Mouse (Mus musculus) kidney, adult 18-20 months (tissue): ENCODE results near the gene Dkc1.

Source experiments
- DNase-seq: peaks from one replicate; pipeline ENCODE4 v3.0.0; 2021

Dkc1 gene

GRCm38 (mm10) chrX:75095369-75096162 lies at the start of gene Dkc1:
Gene Dkc1, plus strand, starts transcription at chrX:75095854.
- DNase-seq: peak; percentile 91

- DNase-seq: peak; percentile 12
These were observed 49.7 kb upstream of the Dkc1 start for GRCm38 (mm10) chrX:75045931-75046330.

DNA sequence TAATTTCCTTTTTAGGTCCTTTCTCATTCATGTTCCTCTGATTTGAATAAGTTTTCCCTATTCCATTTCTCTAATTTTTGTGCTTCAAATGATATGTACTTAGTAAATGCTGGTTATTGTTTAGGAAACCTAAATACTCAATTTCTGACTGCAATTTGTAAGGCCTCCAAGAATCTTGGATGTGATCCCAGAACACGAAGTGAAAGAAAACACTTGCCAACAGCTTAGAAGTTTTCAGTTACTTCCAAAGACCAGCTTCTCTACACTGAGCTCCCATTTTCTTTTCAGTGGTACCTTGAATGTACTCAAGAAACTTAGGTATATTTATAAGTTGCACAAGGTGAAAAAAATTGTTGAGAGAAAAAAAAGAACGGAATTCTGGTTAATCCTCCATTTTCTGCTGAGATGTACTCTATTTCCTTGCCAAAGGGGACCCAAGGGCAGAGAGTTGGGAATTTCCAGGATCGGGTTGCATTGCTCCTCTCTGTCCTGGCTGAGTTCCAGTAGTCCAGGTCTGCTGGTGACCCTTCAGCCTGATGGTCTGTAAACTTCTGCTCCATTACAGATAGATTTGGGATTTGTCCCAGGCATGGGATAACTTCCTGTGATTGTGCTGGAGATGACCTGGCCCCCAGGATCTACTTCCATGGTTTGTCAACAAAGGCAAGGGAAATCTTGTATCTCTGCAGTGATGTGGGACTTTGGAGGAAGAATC lies 48.6 kb upstream of the Dkc1 start:
- peak; percentile 22 for DNase-seq

DNA sequence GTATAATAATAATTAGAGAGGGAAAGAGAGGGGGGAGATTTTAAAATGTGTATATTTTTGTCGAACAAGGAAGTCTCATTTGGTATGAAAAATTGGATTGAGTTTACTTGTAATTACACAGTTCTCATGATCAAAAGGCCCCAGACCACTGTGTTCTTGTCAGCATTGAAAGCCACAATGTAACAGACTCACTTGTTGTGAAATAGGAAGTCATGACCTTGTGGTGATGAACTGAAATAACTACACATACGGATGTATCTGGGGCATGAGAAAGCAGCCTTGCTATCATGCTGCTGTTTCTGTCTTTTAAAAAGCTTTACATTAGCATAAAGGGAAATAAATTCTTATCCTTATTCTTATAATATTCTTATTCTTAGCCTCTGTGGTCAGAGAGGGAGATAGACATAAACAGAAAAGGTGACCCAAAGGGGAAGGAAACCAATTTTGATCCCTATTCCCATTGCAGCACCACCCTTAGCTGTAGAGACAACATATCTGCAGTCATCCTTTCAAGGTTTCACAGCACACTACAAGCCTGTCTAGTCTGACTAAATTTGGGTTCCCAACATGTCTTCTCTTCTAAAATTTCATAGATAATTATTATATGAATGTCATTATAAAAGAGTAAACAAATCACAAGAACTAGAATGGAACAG lies 39.4 kb upstream of the Dkc1 start:
- no peak for DNase-seq

GRCm38 (mm10) chrX:75082351-75082750 lies 13.3 kb upstream of the Dkc1 start:
- DNase-seq: no peak

- DNase-seq: peak; percentile 29
These were observed 11.5 kb upstream of the Dkc1 start for GRCm38 (mm10) chrX:75083982-75084773.

- peak; percentile 44 for DNase-seq
These were observed 10.7 kb upstream of the Dkc1 start, which contains the start of gene Gab3 for GRCm38 (mm10) chrX:75084774-75085508. Gene Gab3, minus strand, starts transcription at chrX:75085458.

GRCm38 (mm10) chrX:75085654-75086053 lies 10.0 kb upstream of the Dkc1 start:
- no peak for DNase-seq

DNA sequence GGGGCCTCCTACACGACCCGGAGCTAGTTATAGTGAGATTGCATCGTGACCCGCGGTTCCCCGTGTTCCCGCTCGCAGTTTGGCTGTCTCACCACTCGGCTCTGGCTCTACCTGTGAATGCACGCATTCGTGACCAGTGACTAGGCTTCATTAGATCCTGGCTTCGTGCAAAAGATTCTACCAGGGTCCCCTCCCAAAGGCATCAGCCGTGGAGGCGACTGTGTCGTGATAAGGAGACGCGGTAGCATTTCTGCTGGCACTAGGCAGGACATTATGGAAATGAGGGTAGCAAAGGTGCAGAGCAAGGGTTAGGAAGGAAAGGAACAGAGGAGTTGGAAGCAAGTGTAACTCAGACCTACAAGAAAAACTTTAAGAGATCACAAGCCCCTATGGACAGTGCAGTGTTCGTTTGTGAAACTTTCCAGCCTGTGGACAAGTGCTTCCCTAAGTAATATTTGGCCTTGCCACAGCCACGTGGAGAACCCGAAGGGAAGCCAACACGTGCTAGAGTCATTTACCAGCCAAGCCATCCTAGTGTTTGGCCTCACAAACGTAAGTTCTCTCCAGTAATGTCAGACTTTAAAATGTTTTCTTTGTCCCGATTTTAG lies 613 bp downstream of the Dkc1 start:
- no peak for DNase-seq

GRCm38 (mm10) chrX:75098799-75099198 lies 3.1 kb downstream of the Dkc1 start:
- DNase-seq: no peak

DNA sequence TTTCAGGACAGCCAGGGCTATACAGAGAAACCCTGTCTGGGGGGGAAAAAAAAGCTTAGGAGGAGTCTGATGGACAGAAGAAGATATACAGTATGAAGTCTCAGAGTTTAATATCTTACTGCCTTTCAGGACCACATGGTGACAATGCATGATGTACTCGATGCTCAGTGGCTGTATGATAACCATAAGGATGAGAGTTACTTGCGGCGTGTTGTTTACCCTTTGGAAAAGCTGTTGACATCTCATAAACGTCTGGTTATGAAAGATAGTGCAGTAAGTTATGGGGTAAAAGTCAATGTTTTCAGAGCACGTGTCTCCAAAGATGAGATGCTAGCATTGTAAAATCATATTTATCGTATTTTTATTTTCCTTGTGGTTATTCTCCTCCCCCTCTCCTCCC lies 6.6 kb downstream of the Dkc1 start:
- DNase-seq: no peak

DNA sequence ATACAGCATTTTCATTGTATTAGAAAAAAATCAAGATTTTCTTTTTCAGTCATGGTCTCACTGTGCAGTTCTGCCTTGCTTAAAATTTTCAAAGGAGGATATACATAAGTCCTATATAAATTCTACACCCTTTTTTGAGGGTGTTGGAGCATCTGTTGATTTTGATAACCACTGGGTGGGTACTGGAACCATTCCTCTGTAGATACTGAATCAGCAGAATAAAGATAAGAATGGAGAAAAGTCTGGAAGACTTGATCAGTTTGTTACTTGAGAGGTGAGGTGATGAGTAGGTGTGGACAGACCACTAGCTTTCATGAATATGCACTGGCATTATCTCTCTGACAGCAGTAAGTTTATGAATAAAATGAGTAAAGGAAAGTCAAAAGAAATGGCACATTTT lies 19.9 kb downstream of the Dkc1 start:
- DNase-seq: no peak

- DNase-seq: no peak
These were observed 30.0 kb downstream of the Dkc1 start for GRCm38 (mm10) chrX:75125606-75126005.

DNA sequence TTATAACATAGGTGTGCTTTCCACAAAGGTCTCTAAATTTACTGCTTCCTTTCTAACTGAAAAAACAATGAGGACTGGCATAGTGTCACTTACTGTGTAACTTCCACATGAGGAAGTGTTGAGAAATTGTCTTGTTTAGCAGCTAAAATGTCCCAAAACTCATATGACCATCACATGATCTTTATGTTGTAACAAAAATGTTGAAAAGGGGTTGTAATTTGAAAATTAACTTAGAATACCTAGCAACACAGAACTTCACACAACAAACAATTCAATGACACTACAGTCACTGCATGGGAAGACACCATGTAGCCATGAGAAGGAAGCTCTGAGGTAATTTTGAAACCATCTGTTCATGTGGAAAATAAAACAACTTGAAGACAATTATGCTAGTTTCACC lies 31.2 kb downstream of the Dkc1 start:
- DNase-seq: no peak

GRCm38 (mm10) chrX:75128333-75128980 lies 32.8 kb downstream of the Dkc1 start:
- DNase-seq: peak; percentile 35

GRCm38 (mm10) chrX:75129474-75129873 lies 33.8 kb downstream of the Dkc1 start:
- DNase-seq: no peak

DNA sequence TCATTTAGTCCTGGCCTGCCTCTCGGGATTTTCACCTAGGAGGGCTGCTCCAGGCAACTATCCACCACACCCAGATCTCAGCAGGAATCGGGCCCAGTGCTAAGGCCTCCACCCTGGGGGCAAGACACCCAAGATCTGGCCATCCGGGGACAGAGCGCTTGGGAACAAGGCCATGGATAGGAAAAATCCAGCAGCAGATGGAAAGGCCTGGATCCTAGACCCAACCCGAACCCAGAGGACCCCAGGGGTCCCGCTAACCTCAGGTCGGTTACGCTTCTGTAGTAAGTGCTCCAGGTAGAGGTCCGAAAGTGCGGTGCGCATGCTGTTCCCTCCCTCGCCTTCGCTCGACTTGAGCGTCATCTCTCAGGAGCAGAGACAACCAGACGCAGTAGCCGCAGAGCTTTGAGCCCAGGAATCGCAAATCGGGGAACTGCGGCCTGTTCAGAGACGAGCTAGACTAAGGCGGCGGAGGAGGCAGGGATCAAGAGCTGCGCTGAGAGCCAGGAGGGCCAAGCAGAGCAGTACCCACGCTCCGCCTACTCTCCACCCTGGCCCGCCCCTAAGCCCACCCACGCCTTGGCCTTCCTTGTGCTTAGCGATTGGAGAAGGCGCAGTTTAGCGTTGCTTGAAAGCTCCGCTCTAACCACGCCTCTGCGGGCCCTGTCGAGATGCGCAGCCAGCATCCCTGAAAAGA lies 35.0 kb downstream of the Dkc1 start, which contains the start of gene Mpp1:
Mpp1 (minus strand) TSS at position 550 of the 694 bp plus-strand sequence.
- DNase-seq: peak; percentile 84

- DNase-seq: no peak
These were observed 41.3 kb downstream of the Dkc1 start for GRCm38 (mm10) chrX:75136938-75137337.

- DNase-seq: no peak
These were observed 42.1 kb downstream of the Dkc1 start for GRCm38 (mm10) chrX:75137729-75138128.

DNA sequence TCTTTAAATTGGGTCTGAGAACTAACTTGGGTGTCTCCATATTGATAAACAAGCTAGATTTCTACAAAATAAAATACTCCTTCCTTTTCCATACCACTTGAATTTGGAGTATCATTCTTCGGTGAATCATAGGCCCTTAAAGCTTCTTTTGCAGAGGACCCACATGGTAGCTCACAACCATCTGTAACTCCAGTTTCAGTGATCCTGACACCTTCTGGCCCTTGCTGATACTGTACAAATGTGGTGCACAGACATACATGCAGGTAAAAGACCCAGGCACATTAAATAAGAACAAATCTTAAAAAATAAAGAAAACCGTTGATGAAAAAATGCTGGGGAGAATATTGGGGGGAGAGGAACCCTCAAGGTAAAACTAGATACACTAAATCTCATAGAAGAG lies 42.5 kb downstream of the Dkc1 start:
- no peak for DNase-seq
